Mouse (Mus musculus) ES-E14 (cell line): ENCODE data around the gene Ano6. TPM values are rescaled to one million over a fixed set of nuclear protein-coding genes. Genes with fewer than 3 reads are reported as not detected.

Experiments used
- DNase-seq: peaks from one replicate; pipeline ENCODE4 v3.0.0-alpha.2; 2013; ENCODE audit warnings: low read depth, low spot score
- H3K27ac ChIP-seq: 2 replicates; pipeline ENCODE4 v1.5.1; 2012; ENCODE audit warnings: low read depth, mild to moderate bottlenecking, low read length, moderate library complexity, mixed read lengths; ENCODE audit not compliant: poor library complexity, insufficient read depth, severe bottlenecking
- H3K36me3 ChIP-seq: 2 replicates; pipeline ENCODE4 v1.6.1; 2012; ENCODE audit warnings: mild to moderate bottlenecking, low read length, moderate library complexity, mixed read lengths; ENCODE audit not compliant: control insufficient read depth, poor library complexity, insufficient read depth, severe bottlenecking
- H3K4me1 ChIP-seq, 2 experiments: fragments of 150-350 bp in 1 of 2; sonication (generic) in 1 of 2; 2 replicates each; pipeline ENCODE4 v1.6.1; 2012; ENCODE audit warnings: low read length in 2 of 2, mild to moderate bottlenecking in 1 of 2, mixed read lengths in 1 of 2; ENCODE audit not compliant: control insufficient read depth in 2 of 2, insufficient read depth in 2 of 2, poor library complexity in 1 of 2
- H3K4me3 ChIP-seq, 2 experiments: fragments of 150-350 bp in 1 of 2; sonication (generic) in 1 of 2; 2 replicates each; pipeline ENCODE4 v1.5.1; 2012; ENCODE audit warnings: low read length in 2 of 2, low read depth in 1 of 2, mild to moderate bottlenecking in 1 of 2, mixed read lengths in 1 of 2; ENCODE audit not compliant: insufficient read depth in 1 of 2, poor library complexity in 1 of 2, severe bottlenecking in 1 of 2
- H3K9ac ChIP-seq: 2 replicates; pipeline ENCODE4 v1.6.1; 2012; ENCODE audit warnings: low read depth, mild to moderate bottlenecking, low read length, mixed read lengths; ENCODE audit not compliant: poor library complexity, insufficient read depth, severe bottlenecking
- H3K9me3 ChIP-seq: fragments of 150-350 bp; sonication (generic); 2 replicates; pipeline ENCODE4 v1.6.1; 2012; ENCODE audit warnings: low read depth, mild to moderate bottlenecking, low read length; ENCODE audit not compliant: control insufficient read depth, insufficient read depth
- CHD2 ChIP-seq: IDR thresholded peaks from 2 replicates; pipeline ENCODE4 v1.6.1; 2014; ENCODE audit warnings: mild to moderate bottlenecking, low read depth, low read length, inconsistent platforms
- HCFC1 ChIP-seq: IDR thresholded peaks from 2 replicates; pipeline ENCODE4 v1.6.1; 2012; ENCODE audit warnings: low read length, inconsistent platforms, borderline replicate concordance; ENCODE audit not compliant: insufficient read depth
- MAFK ChIP-seq: IDR thresholded peaks from 2 replicates; pipeline ENCODE4 v1.6.1; 2014; ENCODE audit warnings: mild to moderate bottlenecking, low read depth, low read length, inconsistent platforms; ENCODE audit not compliant: insufficient read depth
- ZC3H11A ChIP-seq: IDR thresholded peaks from 2 replicates; pipeline ENCODE4 v1.6.1; 2012; ENCODE audit warnings: low read depth, mild to moderate bottlenecking, inconsistent platforms, low read length, borderline replicate concordance
- ZNF384 ChIP-seq: IDR thresholded peaks from 2 replicates; pipeline ENCODE4 v1.6.1; 2012; ENCODE audit warnings: low read depth, low read length, inconsistent platforms
- in situ Hi-C, 2 experiments: fragments of 600-800 bp; cut with MboI; formaldehyde crosslinking; loops; one replicate each; pipeline ENCODE4 v1.15.1; 2025; ENCODE audit warnings: low sequenced_read_pairs in 2 of 2, inconsistent platforms in 1 of 2; ENCODE audit not compliant: unreplicated experiment in 2 of 2
- total RNA-seq: library from RNA; depleted of rRNA; stranded (reverse); fragments of 300-350 nt; gene quantifications from 2 replicates; pipeline ENCODE4 v1.2.3, GENCODE M21; 2012

Gene Ano6
- total RNA-seq, 1 experiment: 48.6 TPM

DNA sequence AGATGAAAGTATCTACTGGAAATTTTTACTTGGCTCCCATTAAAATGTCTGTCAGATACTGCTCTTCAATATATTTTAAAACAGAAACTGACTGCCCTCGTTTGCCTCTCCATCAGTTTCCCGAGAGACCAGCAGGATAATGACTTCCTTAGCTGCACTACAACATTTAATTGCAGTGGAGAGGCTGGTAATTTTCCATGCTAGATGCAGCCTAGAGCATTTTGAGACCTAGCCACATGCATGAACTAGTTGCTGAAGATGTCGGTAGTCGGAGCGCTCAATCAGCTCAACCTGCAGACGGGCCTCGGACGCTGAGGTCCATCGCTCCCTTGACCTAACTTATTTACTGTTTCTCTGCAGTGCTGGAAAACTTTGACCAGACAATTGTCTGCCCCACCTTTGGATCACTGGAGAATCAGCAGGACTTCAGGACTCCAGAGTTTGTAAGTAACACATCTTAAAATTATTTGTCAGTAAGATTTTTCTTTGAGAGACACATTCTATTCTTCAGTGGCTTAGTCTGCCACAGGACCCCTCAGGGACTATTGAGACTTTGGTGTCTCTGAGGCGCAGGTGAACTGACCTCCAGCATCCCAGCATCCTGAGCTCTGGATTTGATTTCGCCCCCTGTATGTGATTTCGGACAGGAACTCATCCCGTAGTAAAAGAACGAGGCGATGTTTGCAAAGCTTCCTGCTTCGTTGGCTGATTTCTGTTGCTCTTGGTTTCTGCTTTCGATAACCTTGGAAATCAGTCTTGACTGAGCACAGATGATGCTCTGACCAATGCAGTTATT, 73.4 kb downstream of the Ano6 start:
- DNase-seq: no peak
- in situ Hi-C loops: no loop called here
- TF ChIP-seq ZNF384 (no peak), CHD2 (no peak), MAFK (no peak), HCFC1 (no peak)
- Histone ChIP-seq H3K9ac (no peak overlapping the region), H3K36me3 (no peaks in the 10 kb centered on the region), H3K9me3 (no peaks in the 10 kb centered on the region), H3K27ac (no peak overlapping the region), H3K4me3 (no peak overlapping the region), H3K4me1 (no peaks in the 10 kb centered on the region)

DNA sequence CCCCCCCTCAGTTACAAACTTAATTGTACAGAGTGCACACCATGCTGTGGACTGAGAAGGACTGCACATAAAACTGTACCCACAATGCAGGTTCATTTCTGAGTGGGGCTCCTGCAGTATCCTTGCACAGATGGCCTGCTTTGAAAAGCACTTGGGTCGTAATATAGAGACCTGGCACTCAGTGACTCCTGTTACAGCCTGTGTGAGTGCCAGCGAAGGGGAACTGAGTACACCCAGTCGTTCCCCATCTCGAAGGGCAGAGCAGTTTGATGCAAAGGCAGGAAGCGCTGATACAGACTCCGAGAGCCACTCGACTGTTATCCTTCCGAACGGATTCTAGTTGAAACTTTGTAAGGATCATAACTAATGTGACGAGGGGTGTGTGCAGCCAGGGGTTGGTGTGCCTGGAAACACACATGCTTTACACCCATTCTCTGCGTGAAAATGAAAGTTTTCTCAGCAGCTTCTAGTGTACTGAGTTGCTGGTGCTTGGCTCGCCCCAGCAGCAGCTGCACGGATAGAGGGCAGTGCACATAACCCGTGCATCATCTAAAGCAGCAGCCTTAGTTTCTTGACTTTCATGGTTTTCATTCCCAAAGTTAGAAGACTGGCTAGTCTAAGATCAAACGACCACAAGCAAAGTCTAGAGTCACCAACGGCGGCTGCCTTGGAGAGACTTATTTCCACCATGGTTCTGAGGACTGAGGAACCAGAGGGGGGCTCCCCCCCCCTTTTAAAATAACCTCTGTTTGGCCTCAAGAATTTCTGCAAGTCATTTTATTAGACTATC, 74.9 kb downstream of the Ano6 start:
- DNase-seq: no peak
- TF ChIP-seq ZC3H11A (no peak), HCFC1 (no peak), ZNF384 (no peak), MAFK (no peak), CHD2 (no peak)
- H3K9ac ChIP-seq: no peak overlapping the region
- in situ Hi-C loops: no loop called here
- no peak overlapping the region for H3K4me3 ChIP-seq
- H3K27ac ChIP-seq: no peak overlapping the region
- H3K36me3 ChIP-seq: no peaks in the 10 kb centered on the region
- no peaks in the 10 kb centered on the region for H3K4me1 ChIP-seq
- no peaks in the 10 kb centered on the region for H3K9me3 ChIP-seq

DNA sequence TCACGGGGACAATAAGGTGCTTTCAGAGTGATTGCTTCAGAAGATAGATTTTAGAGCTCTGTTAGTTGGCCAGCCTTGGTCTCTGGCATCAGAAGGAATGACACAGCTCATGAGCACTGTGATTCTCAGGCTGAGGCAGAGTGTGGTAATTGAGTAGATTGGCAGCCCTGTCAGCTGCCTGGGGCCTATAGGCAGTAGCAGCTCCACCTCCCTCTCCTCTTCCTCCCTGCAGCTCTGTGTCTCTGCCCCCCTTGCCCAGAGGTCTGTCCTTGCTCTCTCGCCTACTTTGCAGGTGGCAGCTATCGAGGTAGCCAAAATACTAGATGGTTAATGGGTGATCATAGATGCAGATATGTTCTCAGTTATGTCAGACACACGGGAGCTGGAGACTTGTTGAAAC, 77.5 kb downstream of the Ano6 start:
- H3K27ac ChIP-seq: no peak overlapping the region
- H3K4me3 ChIP-seq: no peak overlapping the region
- TF ChIP-seq ZNF384 (no peak), MAFK (no peak), HCFC1 (no peak), ZC3H11A (no peak)
- DNase-seq: no peak
- in situ Hi-C loops: no loop called here
- no peaks in the 10 kb centered on the region for H3K4me1 ChIP-seq
- H3K9me3 ChIP-seq: no peaks in the 10 kb centered on the region
- H3K9ac ChIP-seq: no peak overlapping the region
- H3K36me3 ChIP-seq: no peaks in the 10 kb centered on the region

DNA sequence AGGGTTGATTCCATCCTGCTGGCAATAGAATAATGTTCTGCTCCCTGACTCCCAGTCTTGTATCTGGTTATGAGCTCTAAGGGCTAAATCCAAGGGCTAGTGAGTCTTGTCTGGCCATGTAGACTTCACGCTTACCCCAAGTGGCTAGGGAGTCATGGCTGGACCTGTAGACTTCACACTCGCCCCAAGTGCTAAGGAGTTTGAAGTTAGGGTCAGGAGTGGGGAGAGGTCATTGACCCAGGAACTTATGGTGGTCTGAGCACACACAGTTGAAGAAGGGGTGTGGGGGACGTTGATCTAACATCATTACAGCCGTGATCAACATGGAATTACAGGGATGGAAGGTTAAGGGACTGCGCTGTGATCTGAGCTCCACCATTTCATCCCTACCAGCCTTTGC, 79.0 kb downstream of the Ano6 start:
- H3K9me3 ChIP-seq: no peaks in the 10 kb centered on the region
- no peaks in the 10 kb centered on the region; a peak in 1 of 4 replicates for H3K4me1 ChIP-seq
- TF ChIP-seq ZC3H11A: no peak
- TF ChIP-seq MAFK: no peak
- TF ChIP-seq HCFC1: no peak
- no peak for TF ChIP-seq ZNF384
- no peak for TF ChIP-seq CHD2
- no peak overlapping the region for H3K4me3 ChIP-seq
- no peaks in the 10 kb centered on the region for H3K36me3 ChIP-seq
- H3K27ac ChIP-seq: no peak overlapping the region
- no peak for DNase-seq
- no peak overlapping the region for H3K9ac ChIP-seq
- in situ Hi-C loops: no loop called here
